Mouse (Mus musculus) neural tube, embryonic 15.5 days (tissue): Measurements from ENCODE around the gene Dzip1l. TPM values are rescaled to one million over a fixed set of nuclear protein-coding genes. Genes with fewer than 3 reads are reported as not detected.

Experiments
- ATAC-seq: fragments of 200-750 bp; cut with Nextera tagmentation; 2 replicates; pipeline ENCODE4 v1.8.0; 2017; ENCODE audit warnings: mild to moderate bottlenecking, moderate TSS enrichment, moderate library complexity; ENCODE audit not compliant: low FRiP score
- H3K27ac ChIP-seq: fragments of 300-500 bp; sonication (generic); replicated peaks from 2 replicates; pipeline ENCODE4 v1.5.1; 2015; ENCODE audit warnings: mild to moderate bottlenecking, inconsistent platforms
- H3K27me3 ChIP-seq: fragments of 300-500 bp; sonication (generic); replicated peaks from 2 replicates; pipeline ENCODE4 v1.6.1; 2015; ENCODE audit warnings: inconsistent platforms
- H3K36me3 ChIP-seq: fragments of 300-500 bp; sonication (generic); 2 replicates; pipeline ENCODE4 v1.6.1; 2015; ENCODE audit warnings: inconsistent platforms
- H3K4me1 ChIP-seq: fragments of 300-500 bp; sonication (generic); 2 replicates; pipeline ENCODE4 v1.6.1; 2015; ENCODE audit warnings: inconsistent platforms
- H3K4me2 ChIP-seq: fragments of 300-500 bp; sonication (generic); 2 replicates; pipeline ENCODE4 v1.6.1; 2015; ENCODE audit warnings: inconsistent platforms, mild to moderate bottlenecking, moderate library complexity
- H3K4me3 ChIP-seq: fragments of 300-500 bp; sonication (generic); replicated peaks from 2 replicates; pipeline ENCODE4 v1.5.1; 2015; ENCODE audit warnings: mild to moderate bottlenecking, inconsistent platforms
- H3K9ac ChIP-seq: fragments of 300-500 bp; sonication (generic); replicated peaks from 2 replicates; pipeline ENCODE4 v1.6.1; 2015; ENCODE audit warnings: mild to moderate bottlenecking, inconsistent platforms
- H3K9me3 ChIP-seq: fragments of 300-500 bp; sonication (generic); replicated peaks from 2 replicates; pipeline ENCODE4 v1.6.1; 2016; ENCODE audit warnings: inconsistent platforms
- WGBS: fragments of 180-500 bp; shearing (Covaris S2); methylation state at CpG from one replicate; pipeline ENCODE4 v1.1.7; 2015; ENCODE audit warnings: mixed read lengths; 5-methylcytosine and 5-hydroxymethylcytosine counted together
- polyA plus RNA-seq: library from polyadenylated mRNA; unstranded; fragments of >200 nt; fragmentation: Nextera tagmentation; extraction: Ambion mirVana; gene quantifications from 2 replicates; pipeline ENCODE4 v1.2.1, GENCODE M21; 2015

Dzip1l gene
- polyA plus RNA-seq, 1 experiment from 2014 or later, result 8.5 TPM

DNA sequence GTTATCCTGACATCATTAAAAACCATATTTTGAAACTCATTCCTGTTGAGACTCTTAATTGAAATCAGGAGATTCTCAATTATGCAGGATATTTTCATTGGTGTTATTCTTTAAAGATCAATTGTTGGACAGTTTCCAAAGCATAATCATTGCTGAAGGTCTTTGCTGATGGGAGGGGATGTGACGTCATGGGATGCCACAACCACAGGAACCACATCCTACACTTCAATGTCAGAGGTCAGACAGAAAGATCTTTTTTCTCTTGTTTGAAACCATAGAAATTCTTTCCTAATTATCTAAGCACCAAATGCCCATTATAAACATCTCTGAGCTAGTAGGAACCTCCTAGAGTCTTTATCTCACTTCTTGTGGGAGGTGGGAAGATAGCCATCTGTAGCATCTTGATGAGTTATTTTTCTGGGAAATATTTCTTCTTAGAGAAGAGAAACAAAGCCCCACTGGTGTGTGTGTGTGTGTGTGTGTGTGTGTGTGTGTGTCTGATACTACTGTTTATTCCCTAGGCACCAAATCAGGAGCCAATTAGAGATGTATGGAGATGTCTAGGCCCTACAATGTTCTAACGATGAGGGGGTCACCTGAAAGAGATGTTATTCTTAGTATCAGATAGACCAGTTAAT lies 70.6 kb downstream of the Dzip1l start:
- Histone ChIP-seq H3K4me2 (no peak overlapping the region), H3K27ac (no peak overlapping the region), H3K9ac (no peak overlapping the region), H3K4me1 (no peaks in the 10 kb centered on the region), H3K4me3 (no peak overlapping the region), H3K9me3 (no peaks in the 10 kb centered on the region), H3K27me3 (no peaks in the 10 kb centered on the region), H3K36me3 (no peaks in the 10 kb centered on the region)
- no peak for ATAC-seq
- WGBS, result 81% methylated on average over 2 of the region's 2 CpGs

DNA sequence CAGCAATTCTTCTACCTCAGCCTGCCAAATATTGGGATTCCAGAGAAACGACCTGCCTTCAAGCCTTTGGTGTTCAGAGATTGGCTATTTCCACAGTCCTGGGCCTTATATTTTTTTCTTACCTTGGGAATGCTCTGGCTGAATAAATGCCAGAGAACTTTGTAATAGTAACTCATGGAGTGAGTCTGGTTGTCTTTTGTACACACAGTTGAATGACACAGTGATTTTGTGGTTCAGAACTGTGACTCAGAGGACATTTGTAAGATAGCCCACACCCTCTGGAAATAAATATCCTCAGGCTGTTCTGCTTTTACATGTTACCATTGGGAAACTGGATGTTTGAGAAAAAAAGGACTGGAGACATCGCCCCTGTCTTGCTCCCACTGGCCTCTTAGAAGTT lies 71.9 kb downstream of the Dzip1l start:
- Histone ChIP-seq H3K9me3 (no peaks in the 10 kb centered on the region), H3K27ac (no peak overlapping the region), H3K9ac (no peak overlapping the region), H3K4me2 (no peak overlapping the region), H3K4me1 (no peaks in the 10 kb centered on the region), H3K27me3 (no peaks in the 10 kb centered on the region), H3K4me3 (no peak overlapping the region), H3K36me3 (no peaks in the 10 kb centered on the region)
- WGBS, result 83% methylated on average over 2 of the region's 2 CpGs
- no peak for ATAC-seq

DNA sequence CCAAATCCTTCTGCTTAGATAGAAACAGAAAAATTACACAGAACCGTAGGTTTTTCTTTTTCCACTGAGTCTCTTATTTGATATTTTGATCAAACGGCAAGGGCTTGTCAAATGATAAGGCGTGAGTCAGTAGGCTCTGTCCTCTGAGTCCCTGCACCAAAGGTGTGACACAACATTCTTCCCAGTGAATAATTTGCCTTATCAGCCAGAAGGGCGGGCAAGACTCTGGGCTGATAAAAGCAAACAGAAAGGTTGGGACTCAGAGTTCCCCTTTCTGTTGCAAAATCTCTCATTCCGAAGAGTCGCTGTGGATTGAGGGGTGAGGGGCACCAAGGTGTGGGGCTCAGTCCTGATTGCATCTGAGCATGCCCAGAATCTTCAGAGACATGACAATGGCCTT lies 72.9 kb downstream of the Dzip1l start:
- no peak overlapping the region for H3K9ac ChIP-seq
- no peaks in the 10 kb centered on the region for H3K9me3 ChIP-seq
- H3K4me1 ChIP-seq, result no peaks in the 10 kb centered on the region
- WGBS, result 94% methylated on average over 6 of the region's 6 CpGs
- no peak overlapping the region for H3K4me2 ChIP-seq
- H3K27ac ChIP-seq, result no peak overlapping the region
- H3K36me3 ChIP-seq, result no peaks in the 10 kb centered on the region
- no peak overlapping the region for H3K4me3 ChIP-seq
- no peak for ATAC-seq
- no peaks in the 10 kb centered on the region for H3K27me3 ChIP-seq

DNA sequence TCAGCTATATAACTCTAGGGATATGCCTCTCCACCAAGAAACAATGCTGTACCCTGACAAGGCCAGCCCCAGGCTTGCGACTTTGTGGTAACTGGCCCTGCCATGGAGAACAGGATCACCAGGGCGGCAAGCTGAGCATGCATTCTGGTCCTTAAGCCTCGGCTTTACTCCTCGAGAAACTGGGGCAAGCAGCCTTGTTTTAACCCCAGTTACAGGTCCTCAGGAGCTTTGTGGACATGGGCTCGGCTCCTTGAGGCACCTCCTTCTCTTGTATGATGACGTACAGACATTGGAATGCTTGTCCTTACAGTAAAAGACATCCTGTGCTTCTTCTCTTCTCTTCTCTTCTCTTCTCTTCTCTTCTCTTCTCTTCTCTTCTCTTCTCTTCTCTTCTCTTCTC lies 74.4 kb downstream of the Dzip1l start:
- H3K4me1 ChIP-seq, result no peaks in the 10 kb centered on the region
- no peak for ATAC-seq
- no peaks in the 10 kb centered on the region for H3K9me3 ChIP-seq
- 86% methylated on average over 6 of the region's 6 CpGs for WGBS
- no peak overlapping the region for H3K4me2 ChIP-seq
- H3K9ac ChIP-seq, result no peak overlapping the region
- no peak overlapping the region for H3K4me3 ChIP-seq
- H3K36me3 ChIP-seq, result no peaks in the 10 kb centered on the region
- H3K27ac ChIP-seq, result no peak overlapping the region
- no peaks in the 10 kb centered on the region for H3K27me3 ChIP-seq

DNA sequence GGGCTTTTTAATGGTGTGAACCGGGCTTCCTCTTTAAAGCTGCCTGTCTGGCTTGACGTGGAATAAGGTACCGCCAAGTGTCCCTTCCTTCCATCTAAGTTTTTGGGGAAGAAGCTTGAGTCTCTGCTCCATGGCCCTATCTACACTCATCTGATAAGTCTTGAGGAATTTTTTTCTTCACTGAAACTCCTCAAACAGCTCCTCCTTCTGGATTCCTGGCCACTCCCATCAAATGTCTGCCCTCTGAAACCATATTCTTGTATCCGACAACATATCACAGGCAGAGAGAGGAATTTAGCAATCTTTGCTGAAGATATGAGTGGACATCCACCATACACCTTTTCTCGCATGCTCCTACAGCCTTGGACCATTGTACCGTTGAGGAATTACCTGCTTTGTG lies 77.0 kb downstream of the Dzip1l start:
- Histone ChIP-seq H3K9me3 (no peaks in the 10 kb centered on the region), H3K27me3 (no peaks in the 10 kb centered on the region), H3K4me1 (no peaks in the 10 kb centered on the region), H3K36me3 (no peaks in the 10 kb centered on the region), H3K9ac (no peak overlapping the region), H3K4me3 (no peak overlapping the region), H3K4me2 (no peak overlapping the region), H3K27ac (no peak overlapping the region)
- 93% methylated on average over 6 of the region's 6 CpGs for WGBS
- no peak for ATAC-seq

DNA sequence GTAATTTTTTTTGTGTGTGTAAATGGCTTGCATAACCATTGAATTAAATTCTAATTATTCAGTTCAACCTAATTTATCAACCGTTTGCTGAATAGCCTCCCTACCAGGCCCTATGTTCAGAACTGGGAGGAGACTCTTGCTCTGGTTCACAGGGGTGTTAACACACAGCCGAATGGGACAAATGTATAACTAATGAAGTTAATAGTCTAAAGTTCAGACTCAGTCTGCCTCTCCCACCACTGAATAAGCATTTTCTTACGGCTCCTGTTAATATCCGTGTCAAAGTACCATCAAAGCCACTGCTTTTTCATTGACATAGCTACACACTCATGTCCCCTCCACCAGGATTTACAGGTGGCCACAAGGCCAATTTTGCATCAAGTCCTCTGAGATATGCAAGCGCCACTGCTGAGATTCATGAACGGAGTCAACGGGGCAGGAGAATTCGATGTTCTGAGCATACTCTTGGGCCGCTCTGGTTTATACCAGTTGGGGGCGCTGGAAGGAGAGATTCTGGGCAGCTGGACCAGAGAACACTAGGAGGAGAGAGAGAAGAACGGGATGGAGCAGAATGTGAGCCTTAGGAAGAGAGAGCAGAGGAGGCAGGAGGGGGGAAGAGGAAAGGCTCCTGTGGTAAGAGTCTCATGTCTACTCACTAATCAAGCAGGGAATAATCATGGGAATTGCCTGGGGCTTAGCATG lies 78.3 kb downstream of the Dzip1l start:
- no peak overlapping the region for H3K4me2 ChIP-seq
- H3K4me3 ChIP-seq, result no peak overlapping the region
- H3K36me3 ChIP-seq, result no peaks in the 10 kb centered on the region
- H3K9ac ChIP-seq, result no peak overlapping the region
- H3K4me1 ChIP-seq, result no peaks in the 10 kb centered on the region
- H3K9me3 ChIP-seq, result no peaks in the 10 kb centered on the region
- ATAC-seq, result no peak
- no peak overlapping the region for H3K27ac ChIP-seq
- WGBS, result 66% methylated on average over 11 of the region's 11 CpGs
- no peaks in the 10 kb centered on the region for H3K27me3 ChIP-seq

DNA sequence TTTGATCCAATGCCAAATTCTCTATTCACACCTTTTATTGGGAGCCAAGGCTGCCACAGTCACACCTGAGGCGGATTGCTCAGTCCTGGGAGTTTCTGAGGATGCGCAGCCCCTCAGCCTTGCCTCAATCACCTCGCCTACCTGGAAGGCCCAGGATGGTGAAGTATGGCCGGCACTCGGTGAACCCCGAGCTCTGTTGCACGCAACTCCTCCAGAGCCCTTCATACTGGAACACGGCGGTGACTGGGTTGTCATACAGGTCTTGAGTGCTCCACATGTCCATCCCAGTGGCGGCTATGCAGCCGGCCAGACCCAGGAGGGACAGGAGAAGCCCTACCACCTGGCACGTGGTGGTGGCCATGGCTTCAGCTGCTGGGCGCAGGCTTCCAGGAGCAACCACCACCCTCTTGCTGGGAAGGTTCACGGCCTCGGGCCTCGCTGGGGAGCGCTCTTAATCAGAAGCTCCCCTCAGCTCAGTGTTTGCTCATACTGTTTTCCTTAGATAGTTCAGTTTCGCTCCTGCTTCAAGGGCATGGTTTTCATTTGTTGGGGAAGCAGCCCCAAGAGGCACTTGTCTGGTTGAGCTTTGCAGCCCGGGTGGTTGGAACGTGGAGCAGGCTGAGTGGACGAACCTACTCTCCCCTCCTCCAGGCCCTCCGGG lies 80.4 kb downstream of the Dzip1l start:
- H3K4me1 ChIP-seq, result no peaks in the 10 kb centered on the region
- no peak overlapping the region for H3K4me3 ChIP-seq
- H3K4me2 ChIP-seq, result no peak overlapping the region
- ATAC-seq, result no peak
- H3K36me3 ChIP-seq, result no peaks in the 10 kb centered on the region
- no peak overlapping the region for H3K27ac ChIP-seq
- H3K9me3 ChIP-seq, result no peaks in the 10 kb centered on the region
- H3K27me3 ChIP-seq, result no peaks in the 10 kb centered on the region
- no peak overlapping the region for H3K9ac ChIP-seq
- 96% methylated on average over 22 of the region's 22 CpGs for WGBS

DNA sequence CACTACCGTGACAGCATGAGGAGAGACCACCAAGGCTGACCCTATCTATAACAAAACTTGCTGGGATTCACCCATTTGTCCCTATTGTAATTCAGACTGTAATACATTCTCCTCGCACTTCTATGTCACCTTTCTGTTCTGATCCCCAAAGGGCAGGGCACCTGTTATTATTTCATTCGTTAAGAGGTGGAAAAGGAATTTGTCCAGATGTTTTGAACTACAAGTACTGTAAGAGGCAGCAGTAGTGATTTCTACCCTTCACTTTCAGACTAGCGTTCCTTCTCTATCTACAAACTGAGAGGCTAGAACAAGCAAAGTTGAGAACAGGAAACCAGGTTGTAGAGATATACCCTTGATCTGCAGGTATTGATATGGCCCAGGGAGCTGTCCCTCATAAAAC lies 81.0 kb downstream of the Dzip1l start:
- WGBS, result 93% methylated on average over 4 of the region's 4 CpGs
- H3K27me3 ChIP-seq, result no peaks in the 10 kb centered on the region

DNA sequence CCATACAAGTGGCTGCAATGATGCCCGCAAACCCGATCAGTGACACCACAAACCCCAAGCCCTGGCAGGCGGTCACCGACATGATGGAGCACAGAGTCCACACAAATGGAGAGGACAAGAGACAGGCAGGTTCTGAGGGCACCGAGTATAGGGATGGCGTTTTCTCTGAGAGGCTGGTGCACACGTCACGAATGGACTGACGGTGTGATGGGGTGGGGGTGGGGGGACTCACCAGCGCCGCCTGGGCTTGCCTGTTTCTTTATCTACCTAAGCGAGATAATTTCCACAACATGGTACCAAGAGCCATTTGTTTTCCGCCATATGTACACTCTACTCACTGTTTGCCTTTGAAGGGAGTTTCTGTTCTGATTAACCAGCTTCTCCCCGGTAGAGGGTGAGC lies 87.8 kb downstream of the Dzip1l start, which contains the start of gene Cldn18:
Cldn18 (minus strand) TSS at position 134 of the 400 bp plus-strand sequence.
- WGBS, result 91% methylated on average over 14 of the region's 14 CpGs
- no peaks in the 10 kb centered on the region for H3K36me3 ChIP-seq

More for the DNA sequence above, 81.0 kb downstream of the Dzip1l start:
- Histone ChIP-seq H3K4me1 (no peaks in the 10 kb centered on the region), H3K36me3 (no peaks in the 10 kb centered on the region), H3K9ac (no peak overlapping the region), H3K4me3 (no peak overlapping the region), H3K4me2 (no peak overlapping the region), H3K27ac (no peak overlapping the region), H3K9me3 (no peaks in the 10 kb centered on the region)
- no peak for ATAC-seq

More for the DNA sequence above, 87.8 kb downstream of the Dzip1l start, which contains the start of gene Cldn18:
- Histone ChIP-seq H3K4me3 (no peak within 1 kb of the TSS), H3K27me3 (no peaks in the 10 kb centered on the region), H3K4me1 (no peaks in the 10 kb centered on the region), H3K9ac (no peak within 1 kb of the TSS), H3K27ac (no peak within 1 kb of the TSS), H3K9me3 (no peaks in the 10 kb centered on the region), H3K4me2 (no peak within 1 kb of the TSS)
- ATAC-seq, result no peak

Other genes with a start within 250 kb of the Dzip1l start
- gene Mras, start 192.1 kb upstream of the Dzip1l start, polyA plus RNA-seq, result 42.0 and 50.9 TPM in 2 replicates
- gene Nme9, start 178.0 kb upstream of the Dzip1l start, polyA plus RNA-seq, result 0.13 and 0.29 TPM in 2 replicates
- gene Armc8, start 60.6 kb upstream of the Dzip1l start, polyA plus RNA-seq, result 67.1 and 73.8 TPM in 2 replicates
- 23.2 and 28.7 TPM in 2 replicates for gene Dbr1, start 53.7 kb upstream of the Dzip1l start, polyA plus RNA-seq
- not detected in 2 replicates for gene A4gnt, start 17.0 kb upstream of the Dzip1l start, polyA plus RNA-seq
- not detected in 2 replicates for gene Cldn18, start 87.8 kb downstream of the Dzip1l start, polyA plus RNA-seq
- 8.0 and 10.2 TPM in 2 replicates for gene Sox14, start 246.7 kb downstream of the Dzip1l start, polyA plus RNA-seq